Mouse (Mus musculus) bone marrow, adult 2 months (tissue): ENCODE measurements around the gene Ucn2. TPM values are rescaled to one million over a fixed set of nuclear protein-coding genes. Genes with fewer than 3 reads are reported as not detected.

Experiments used
- H3K27ac ChIP-seq: fragments of 200-500 bp; 2 replicates; pipeline ENCODE4 v1.5.1; 2012; ENCODE audit warnings: low read depth, mild to moderate bottlenecking, control low read depth, inconsistent platforms, low read length; ENCODE audit not compliant: control insufficient read depth, poor library complexity, insufficient read depth
- H3K4me1 ChIP-seq: fragments of 200-500 bp; 2 replicates; pipeline ENCODE4 v1.6.1; 2011; ENCODE audit warnings: low read length; ENCODE audit not compliant: control insufficient read depth, insufficient read depth
- H3K4me3 ChIP-seq: fragments of 200-500 bp; replicated peaks from 2 replicates; pipeline ENCODE3; 2011; ENCODE audit warnings: mild to moderate bottlenecking, low read depth, low read length, control low read depth; ENCODE audit not compliant: control insufficient read depth
- CTCF ChIP-seq: fragments of 200-500 bp; IDR thresholded peaks from 2 replicates; pipeline ENCODE4 v1.5.1; 2011; ENCODE audit warnings: low read length, control low read depth; ENCODE audit not compliant: control insufficient read depth, insufficient read depth
- POLR2A ChIP-seq: fragments of 200-500 bp; IDR thresholded peaks from 2 replicates; pipeline ENCODE4 v1.6.1; 2011; ENCODE audit warnings: low read depth, mild to moderate bottlenecking, control low read depth, low read length, borderline replicate concordance; ENCODE audit not compliant: control insufficient read depth
- WGBS: fragments of 180-500 bp; shearing (Covaris S2); methylation state at CpG from one replicate; pipeline ENCODE4 v1.1.7; 2018; 5-methylcytosine and 5-hydroxymethylcytosine counted together
- polyA plus RNA-seq: library from polyadenylated mRNA; stranded (reverse); fragments of >200 nt; gene quantifications from 2 replicates; pipeline ENCODE4 v1.2.4, GENCODE M21; 2011; ENCODE audit warnings: low replicate concordance; ENCODE audit not compliant: missing spikeins, insufficient read depth, insufficient read length

Gene Ucn2
- polyA plus RNA-seq, 1 experiment: not detected

GRCm38 (mm10) chr9:108987704-108988350 lies 2.0 kb downstream of the Ucn2 start:
- no peak for TF ChIP-seq POLR2A
- TF ChIP-seq CTCF: no peak
- WGBS: 50% methylated on average over 15 of the region's 15 CpGs
- no peak overlapping the region for H3K4me3 ChIP-seq
- H3K4me1 ChIP-seq: no peaks in the 10 kb centered on the region; the same call in 1 of the 2 replicates
- H3K27ac ChIP-seq: no peak overlapping the region

DNA sequence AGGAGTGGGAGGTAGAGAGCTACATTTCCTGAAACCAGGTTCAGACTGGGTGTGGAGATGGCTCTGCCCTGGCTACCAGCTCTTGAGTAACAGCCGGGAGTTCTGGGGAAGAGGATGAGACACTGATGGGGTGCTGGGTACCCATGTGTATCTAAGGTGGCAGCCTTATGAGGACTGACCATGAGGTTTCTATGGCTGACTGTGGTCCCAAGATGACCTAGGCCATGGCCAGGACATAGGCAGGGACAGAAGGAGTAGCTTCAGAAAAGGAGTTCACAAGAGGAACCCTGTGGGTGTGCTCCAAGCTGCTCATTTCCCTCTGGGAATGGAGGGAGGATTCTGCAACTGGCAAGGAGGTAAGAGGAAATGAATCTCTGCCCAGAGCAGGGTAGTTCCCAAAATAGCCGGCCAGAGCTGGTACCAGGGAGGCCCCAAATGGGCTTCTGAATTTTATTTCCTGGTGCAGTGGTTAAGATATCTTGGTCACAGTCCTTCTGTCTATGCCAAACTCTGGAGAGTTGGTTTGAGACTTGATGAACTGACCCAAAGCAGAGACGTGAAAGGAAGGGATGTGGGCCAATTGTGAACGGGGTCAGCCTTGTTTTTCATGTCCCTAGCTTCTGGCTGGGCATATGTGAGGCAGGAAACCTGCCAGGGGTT lies 4.1 kb downstream of the Ucn2 start:
- H3K4me3 ChIP-seq: no peak overlapping the region
- H3K4me1 ChIP-seq: peaks cover 2% of the 10 kb centered on the region; the same call in 1 of the 2 replicates
- WGBS: 35% methylated on average over 4 of the region's 4 CpGs
- no peak for TF ChIP-seq CTCF
- TF ChIP-seq POLR2A: no peak
- H3K27ac ChIP-seq: peak overlapping the region; percentile 29; the same call in 1 of the 2 replicates

- H3K4me1 ChIP-seq: peaks cover 4% of the 10 kb centered on the region; the same call in 1 of the 2 replicates
- no peak overlapping the region for H3K4me3 ChIP-seq
- peak overlapping the region; percentile 29; the same call in 1 of the 2 replicates for H3K27ac ChIP-seq
- TF ChIP-seq POLR2A: no peak
- TF ChIP-seq CTCF: no peak
- WGBS: 74% methylated on average over 7 of the region's 7 CpGs
Measured at GRCm38 (mm10) chr9:108990462-108990820, 4.6 kb downstream of the Ucn2 start.

- WGBS: under 1% methylated on average over 31 of the region's 31 CpGs
- H3K4me3 ChIP-seq: peak within 1 kb of the TSS; percentile 82
- TF ChIP-seq CTCF (no peak), POLR2A (peak; percentile 89)
- peak within 1 kb of the TSS; percentile 86 for H3K27ac ChIP-seq
- H3K4me1 ChIP-seq: peaks cover 6% of the 10 kb centered on the region; the same call in 1 of the 2 replicates
Measured at GRCm38 (mm10) chr9:108991428-108992084, 5.7 kb downstream of the Ucn2 start, which contains the start of gene Pfkfb4. Gene Pfkfb4 (plus strand): TSS chr9:108991778.

DNA sequence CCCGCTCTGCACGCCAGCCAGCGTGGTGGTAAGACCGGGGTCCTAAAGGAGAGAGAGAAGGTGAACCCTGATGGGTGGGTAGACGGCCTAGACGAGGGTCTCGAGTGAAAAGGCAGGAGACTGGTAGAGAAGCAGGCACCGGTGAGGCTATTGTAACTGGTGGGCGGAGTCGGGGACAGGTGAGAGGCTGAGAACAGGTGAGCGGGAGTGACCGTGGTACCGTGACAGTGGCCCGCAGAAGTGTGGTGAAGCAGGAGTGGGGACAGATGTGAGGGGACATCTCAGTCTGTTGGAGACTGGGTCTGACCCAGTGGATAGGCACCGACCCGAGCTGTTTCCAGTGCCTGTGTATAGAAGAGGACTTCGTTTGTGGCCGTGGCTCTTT lies 6.3 kb downstream of the Ucn2 start:
- H3K27ac ChIP-seq: peak overlapping the region; percentile 41
- H3K4me1 ChIP-seq: peaks cover 6% of the 10 kb centered on the region; the same call in 1 of the 2 replicates
- 16% methylated on average over 18 of the region's 18 CpGs for WGBS
- peak overlapping the region; percentile 82 for H3K4me3 ChIP-seq
- TF ChIP-seq POLR2A (no peak), CTCF (no peak)

DNA sequence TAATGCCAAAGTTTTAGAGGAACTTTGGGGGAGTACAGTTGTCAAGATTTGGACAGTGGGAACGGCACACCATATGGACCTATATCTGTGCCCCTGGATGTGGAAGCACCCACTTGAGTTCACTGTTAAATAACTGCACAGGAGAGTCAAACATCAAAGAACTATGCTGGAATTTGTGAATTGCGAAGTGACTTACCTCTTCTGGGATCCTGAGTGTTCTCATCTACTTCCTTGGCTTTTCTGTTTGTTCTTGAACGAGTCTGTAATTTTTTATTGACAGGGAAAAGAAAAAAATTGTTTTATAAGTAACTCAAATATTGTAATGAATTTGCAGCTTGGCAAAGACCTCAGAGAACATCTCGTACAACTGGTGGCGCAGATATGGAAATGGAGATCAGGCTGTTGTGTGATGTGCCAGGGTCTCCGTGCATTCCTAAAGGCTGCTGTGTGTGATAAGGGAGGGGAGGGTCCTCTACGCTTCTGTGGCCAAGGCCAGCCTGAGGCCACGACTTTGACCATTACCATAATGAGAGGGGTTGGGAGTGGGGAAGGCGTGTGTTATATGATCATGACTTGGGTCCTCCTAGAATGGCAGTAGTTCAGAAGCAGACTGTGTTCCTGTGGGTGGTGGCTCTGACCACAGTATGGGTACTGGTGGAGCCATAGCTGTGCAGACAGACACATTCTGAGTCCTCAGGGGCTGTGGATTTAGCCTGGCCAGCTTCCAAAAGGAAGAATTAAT lies 7.0 kb downstream of the Ucn2 start:
- H3K4me3 ChIP-seq: peak overlapping the region; percentile 53
- 64% methylated on average over 9 of the region's 9 CpGs for WGBS
- peaks cover 6% of the 10 kb centered on the region; the same call in 1 of the 2 replicates for H3K4me1 ChIP-seq
- H3K27ac ChIP-seq: no peak overlapping the region; the same call in 1 of the 2 replicates
- TF ChIP-seq CTCF (0 out of 2 replicates have a peak, but pooled peaks have one; percentile 5), POLR2A (no peak)

- peaks cover 15% of the 10 kb centered on the region; the same call in 1 of the 2 replicates for H3K4me1 ChIP-seq
Measured at GRCm38 (mm10) chr9:108996411-108996810, 10.6 kb downstream of the Ucn2 start.

More at GRCm38 (mm10) chr9:108996411-108996810, 10.6 kb downstream of the Ucn2 start:
- 55% methylated on average over 9 of the region's 9 CpGs for WGBS
- TF ChIP-seq POLR2A (no peak), CTCF (0 out of 2 replicates have a peak, but pooled peaks have one; percentile 1)
- Histone ChIP-seq H3K4me3 (peak overlapping the region; percentile 51), H3K27ac (peak overlapping the region; percentile 93)
